Mouse (Mus musculus) forebrain, embryonic 10.5 days (tissue): ENCODE measurements around the gene Frmpd3. TPM values are rescaled to one million over a fixed set of nuclear protein-coding genes. Genes with fewer than 3 reads are reported as not detected.
A peak's percentile ranks its signal among the peaks of the same experiment; 100 is the strongest.

ENCODE experiments used
- DNase-seq: peaks from one replicate; pipeline ENCODE4 v3.0.0-alpha.2; 2017; ENCODE audit warnings: low spot score; ENCODE audit errors: extremely low spot score
- H3K27ac ChIP-seq: fragments of 300-500 bp; sonication (generic); 2 replicates; pipeline ENCODE4 v1.5.1; 2016; ENCODE audit warnings: mild to moderate bottlenecking
- H3K27me3 ChIP-seq: fragments of 300-500 bp; sonication (generic); 2 replicates; pipeline ENCODE4 v1.6.1; 2016; ENCODE audit warnings: mild to moderate bottlenecking; ENCODE audit not compliant: poor library complexity, severe bottlenecking
- H3K36me3 ChIP-seq: fragments of 300-500 bp; sonication (generic); replicated peaks from 2 replicates; pipeline ENCODE4 v1.6.1; 2016; ENCODE audit warnings: mild to moderate bottlenecking, moderate library complexity
- H3K4me1 ChIP-seq: fragments of 300-500 bp; sonication (generic); 2 replicates; pipeline ENCODE4 v1.6.1; 2016
- H3K4me3 ChIP-seq: fragments of 300-500 bp; sonication (generic); 2 replicates; pipeline ENCODE4 v1.5.1; 2016; ENCODE audit warnings: mild to moderate bottlenecking, moderate library complexity
- H3K9me3 ChIP-seq: fragments of 300-500 bp; sonication (generic); 2 replicates; pipeline ENCODE4 v1.6.1; 2016; ENCODE audit warnings: mild to moderate bottlenecking, moderate library complexity
- WGBS: fragments of 180-500 bp; shearing (Covaris S2); methylation state at CpG from one replicate; pipeline ENCODE4 v1.1.7; 2016; 5-methylcytosine and 5-hydroxymethylcytosine counted together
- microRNA counts: library from miRNA; unstranded; fragments of <30 nt; microRNA quantifications from one replicate; lab custom pipeline; 2017
- microRNA-seq: library from miRNA; unstranded; fragments of <30 nt; microRNA quantifications from one replicate; pipeline ENCODE4, GENCODE M21; 2017
- polyA plus RNA-seq: library from polyadenylated mRNA; unstranded; fragments of >200 nt; fragmentation: Nextera tagmentation; extraction: Ambion mirVana; gene quantifications from 2 replicates; pipeline ENCODE4 v1.2.1, GENCODE M21; 2016

Gene Frmpd3
- polyA plus RNA-seq, 1 experiment from 2014 or later = 0.14 TPM

GRCm38 (mm10) chrX:140478231-140478630 lies 136.2 kb downstream of the Frmpd3 start:
- no peak for DNase-seq
- Histone ChIP-seq H3K9me3 (no peaks in the 10 kb centered on the region), H3K4me1 (no peaks in the 10 kb centered on the region), H3K27ac (no peak overlapping the region), H3K36me3 (peaks cover 32% of the 10 kb centered on the region), H3K27me3 (peaks cover 64% of the 10 kb centered on the region), H3K4me3 (no peak overlapping the region)
- WGBS = 93% methylated on average over 6 of the region's 6 CpGs

DNA sequence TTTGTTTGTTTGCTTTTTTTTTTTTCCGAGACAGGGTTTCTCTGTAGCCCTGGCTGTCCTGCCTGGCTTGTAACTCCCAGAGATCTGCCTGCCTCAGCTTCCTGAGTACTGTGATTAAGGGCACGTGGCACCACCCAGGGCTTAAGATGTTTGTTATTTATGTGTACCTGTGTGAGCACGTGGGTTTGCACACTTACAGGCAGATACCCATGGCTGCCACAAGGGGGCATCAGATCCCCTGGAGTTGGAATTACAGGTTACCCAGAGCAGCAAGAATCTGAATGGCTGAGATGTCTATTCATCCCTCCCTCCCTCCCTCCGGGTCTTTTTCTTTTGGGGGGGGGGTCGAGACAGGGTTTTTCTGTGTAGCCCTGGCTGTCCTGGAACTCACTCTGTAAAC lies 137.1 kb downstream of the Frmpd3 start:
- WGBS = 59% methylated on average over 5 of the region's 5 CpGs
- Histone ChIP-seq H3K27ac (no peak overlapping the region), H3K9me3 (no peaks in the 10 kb centered on the region), H3K36me3 (peaks cover 22% of the 10 kb centered on the region), H3K4me3 (no peak overlapping the region), H3K4me1 (no peaks in the 10 kb centered on the region), H3K27me3 (peaks cover 62% of the 10 kb centered on the region)
- peak; percentile 19 for DNase-seq

MicroRNA genes within 50 kb of the gene (microRNA counts, 519-probe panel; counts per million panel counts)
- microRNA mmu-miR-3475 (lab: Ali Mortazavi, UCI) = 341 counts per million, percentile 65 among the panel's probes with 10 or more counts

Small RNA genes within 50 kb of the gene (microRNA-seq; reads per million reads assigned to microRNA genes)
- gene Mir3475 = 10.8 reads per million, percentile 21 among the genes with 10 or more reads in this experiment

Other genes starting within 250 kb of the Frmpd3 start
- 96.9 and 99.1 TPM in 2 replicates for gene Prps1, start 114.3 kb downstream of the Frmpd3 start, polyA plus RNA-seq